Mouse (Mus musculus): ENCODE measurements around the gene Myo1f. TPM values are rescaled to one million over a fixed set of nuclear protein-coding genes. Genes with fewer than 3 reads are reported as not detected.

Myo1f gene
- 8.3 and 10.2 TPM in 2 replicates for polyA plus RNA-seq (2012; rRNA removed)

DNA sequence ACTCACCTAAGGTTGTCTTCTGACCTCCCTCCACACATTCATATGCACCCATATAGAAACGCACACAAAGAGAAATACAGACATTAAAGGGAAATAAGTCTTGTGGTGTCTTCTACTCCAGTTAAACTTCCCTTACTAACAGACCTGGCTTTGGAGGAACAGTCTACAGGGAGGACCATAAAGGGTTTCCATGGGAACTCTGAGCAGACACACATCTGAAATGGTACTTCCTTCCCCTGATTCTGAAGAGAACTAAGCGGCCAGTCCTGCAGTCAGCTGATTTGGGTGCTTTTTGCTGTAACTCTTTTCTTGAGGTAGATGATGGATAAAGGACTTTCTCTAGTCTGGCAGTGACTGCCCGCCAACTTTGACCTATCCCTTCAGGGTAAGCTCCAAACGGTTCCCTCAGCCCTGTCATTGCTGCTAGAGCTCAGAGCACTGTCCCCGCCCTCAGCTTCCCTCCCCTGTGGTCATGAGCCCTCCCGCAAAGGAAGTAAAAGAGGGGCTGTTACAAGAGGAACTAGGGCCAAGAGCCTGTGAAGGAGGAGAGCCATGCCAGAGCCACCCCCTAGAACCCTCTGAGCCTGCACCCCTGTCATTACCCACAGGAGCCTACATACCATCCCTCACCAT, at the start of gene Myo1f:
Gene Myo1f (plus strand): TSS at position 485 of the 633 bp plus-strand sequence.

DNA sequence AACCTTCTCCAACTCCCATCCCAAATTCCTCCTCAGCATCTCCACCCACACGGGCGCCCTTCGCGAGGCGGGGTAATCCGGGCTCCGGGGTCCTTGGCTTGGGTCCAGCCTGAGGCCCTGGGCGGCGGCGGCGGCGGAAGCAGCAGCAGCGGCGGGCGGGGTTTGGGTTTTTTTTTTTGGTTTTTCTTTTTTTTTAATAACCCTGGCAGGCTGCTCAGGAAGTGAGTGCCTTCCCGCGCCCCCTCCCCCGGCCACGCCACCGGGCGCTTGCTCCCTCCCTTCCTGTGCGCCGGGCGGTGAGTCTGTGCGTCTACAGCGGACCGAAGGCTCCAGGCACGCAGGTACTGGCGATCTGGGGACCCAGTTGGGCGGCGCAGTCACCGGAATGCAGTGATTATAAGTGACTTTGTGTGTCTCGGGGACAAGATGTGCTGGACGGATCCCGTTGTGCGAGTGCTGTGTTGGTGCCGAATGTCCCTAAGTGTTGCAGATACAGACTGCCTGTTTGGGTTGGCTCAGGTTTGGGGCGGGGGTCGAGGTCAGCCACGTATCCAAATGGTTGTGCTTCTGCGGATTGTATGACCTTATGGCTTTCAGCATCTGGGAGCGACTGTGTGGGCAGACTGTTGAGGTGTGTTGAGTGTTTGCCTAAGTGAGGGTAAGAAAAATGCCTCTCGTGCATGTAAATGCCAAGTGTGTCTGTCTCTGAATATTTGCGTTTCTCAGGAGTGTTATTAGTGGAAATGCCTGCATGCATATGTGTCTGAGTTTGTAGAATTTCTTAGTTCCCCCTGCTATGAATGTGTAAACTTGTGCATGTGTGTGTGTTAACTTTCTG, 31.4 kb upstream of the Myo1f start, which contains the start of gene Adamts10:
Gene Adamts10 (plus strand): TSS at position 287 of the 838 bp plus-strand sequence.

GRCm38 (mm10) chr17:33628621-33629486, 73.3 kb downstream of the Myo1f start, which contains the start of gene Zfp414:
Zfp414 (plus strand) TSS chr17:33629090.

DNA sequence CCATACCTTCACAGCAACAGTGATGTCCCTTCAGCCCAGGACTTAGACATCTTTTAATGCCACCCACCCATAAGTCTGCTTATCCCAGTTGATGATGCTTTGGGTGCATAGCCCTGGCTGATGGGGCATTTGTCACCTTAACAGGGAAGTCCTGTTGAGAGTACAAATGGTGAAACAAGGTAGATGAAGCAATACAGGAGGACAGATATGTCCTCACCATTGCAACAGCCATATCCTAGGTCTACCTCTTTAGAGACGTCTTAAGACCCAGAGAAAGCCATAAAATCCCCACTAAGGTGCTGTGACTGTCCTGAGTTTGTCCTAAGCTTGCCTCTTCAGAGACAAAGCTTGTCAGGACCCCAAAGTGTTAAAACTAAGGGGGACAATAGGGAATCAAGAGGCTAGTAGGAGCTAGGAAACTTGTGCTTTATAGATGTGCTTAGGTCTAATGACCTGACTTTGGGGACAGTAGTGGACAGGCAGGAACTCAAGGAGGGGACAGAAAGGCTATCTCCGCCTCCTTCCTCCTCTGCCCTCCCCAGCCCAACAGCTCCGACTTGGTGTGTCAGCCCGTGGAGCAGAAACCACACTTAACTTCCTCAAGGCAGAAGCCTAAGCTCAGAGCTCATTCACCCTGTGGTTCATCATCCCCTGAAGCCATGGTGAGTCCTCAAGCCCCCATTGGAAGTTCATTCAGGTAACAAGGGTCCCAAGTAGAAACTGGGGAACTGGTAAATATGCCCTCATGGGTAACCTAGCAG, 82.2 kb downstream of the Myo1f start, which contains the start of gene Pram1:
Gene Pram1 (plus strand): TSS at position 541 of the 761 bp plus-strand sequence.

Other genes starting within 250 kb of the Myo1f start
- gene Zfp81, start 196.8 kb upstream of the Myo1f start, polyA plus RNA-seq (2012; rRNA removed), result 1.1 and 1.4 TPM in 2 replicates
- gene Zfp101, start 161.1 kb upstream of the Myo1f start, polyA plus RNA-seq (2012; rRNA removed), result 4.3 and 4.8 TPM in 2 replicates
- gene Actl9, start 122.8 kb upstream of the Myo1f start, polyA plus RNA-seq (2012; rRNA removed), result not detected in 2 replicates
- gene Adamts10, start 31.5 kb upstream of the Myo1f start, polyA plus RNA-seq (2012; rRNA removed), result 10.9 and 13.4 TPM in 2 replicates
- 17.1 and 22.0 TPM in 2 replicates for gene Zfp414, start 73.4 kb downstream of the Myo1f start, polyA plus RNA-seq (2012; rRNA removed)
- 7.5 and 12.1 TPM in 2 replicates for gene Pram1, start 82.3 kb downstream of the Myo1f start, polyA plus RNA-seq (2012; rRNA removed)
- 86.0 and 104 TPM in 2 replicates for gene Hnrnpm, start 131.2 kb downstream of the Myo1f start, polyA plus RNA-seq (2012; rRNA removed)
- 124 and 134 TPM in 2 replicates for gene March2, start 163.0 kb downstream of the Myo1f start, polyA plus RNA-seq (2012; rRNA removed)
- 86.1 and 92.3 TPM in 2 replicates for gene Rab11b, start 204.8 kb downstream of the Myo1f start, polyA plus RNA-seq (2012; rRNA removed)
- gene Angptl4, start 226.1 kb downstream of the Myo1f start, polyA plus RNA-seq (2012; rRNA removed), result 51.8 and 56.4 TPM in 2 replicates